Mouse (Mus musculus) CH12.LX (cell line): ENCODE results near the gene Rnaseh2c. TPM values are rescaled to one million over a fixed set of nuclear protein-coding genes. Genes with fewer than 3 reads are reported as not detected.

Source experiments
- DNase-seq: peaks from one replicate; pipeline ENCODE4 v3.0.0-alpha.2; 2013; ENCODE audit errors: extremely low read depth
- H3K27ac ChIP-seq: 2 replicates; pipeline ENCODE4 v1.5.1; 2012; ENCODE audit warnings: low read depth, mild to moderate bottlenecking, control low read depth, moderate library complexity; ENCODE audit not compliant: insufficient read depth
- H3K27me3 ChIP-seq: replicated peaks from 2 replicates; pipeline ENCODE3; 2012; ENCODE audit warnings: inconsistent platforms
- H3K36me3 ChIP-seq, 2 experiments: replicated peaks in 1 of 2; 2 replicates each; pipeline versions ENCODE3 to v1.6.1; 2012; ENCODE audit warnings: inconsistent platforms in 1 of 2, low read length in 1 of 2, mild to moderate bottlenecking in 1 of 2, mixed read lengths in 1 of 2, moderate library complexity in 1 of 2; ENCODE audit not compliant: control insufficient read depth in 1 of 2, insufficient read depth in 1 of 2
- H3K4me1 ChIP-seq, 2 experiments: 2 replicates each; pipeline ENCODE4 v1.6.1; 2012; ENCODE audit warnings: inconsistent platforms in 1 of 2, moderate library complexity in 1 of 2; ENCODE audit not compliant: insufficient read depth in 2 of 2, control insufficient read depth in 1 of 2
- H3K4me2 ChIP-seq: 2 replicates; pipeline ENCODE4 v1.6.1; 2012; ENCODE audit warnings: low read depth, mild to moderate bottlenecking, control low read depth; ENCODE audit not compliant: poor library complexity, insufficient read depth, severe bottlenecking
- H3K4me3 ChIP-seq, 3 experiments: fragments of 150-350 bp in 1 of 3; sonication (generic) in 1 of 3; replicated peaks in 1 of 3; 2 replicates each; pipeline versions ENCODE3 to v1.5.1; 2011 to 2012; ENCODE audit warnings: low read depth in 2 of 3, low read length in 2 of 3, mild to moderate bottlenecking in 2 of 3, moderate library complexity in 2 of 3, control low read depth in 1 of 3, improper control_type of control experiment in 1 of 3, inconsistent platforms in 1 of 3, mixed read lengths in 1 of 3; ENCODE audit not compliant: poor library complexity in 1 of 3
- H3K79me2 ChIP-seq: replicated peaks from 2 replicates; pipeline ENCODE4 v1.6.1; 2012; ENCODE audit warnings: mild to moderate bottlenecking, moderate library complexity; ENCODE audit not compliant: control insufficient read depth, poor library complexity, insufficient read depth, severe bottlenecking; ENCODE audit errors: extremely low read depth
- H3K9ac ChIP-seq: 2 replicates; pipeline ENCODE4 v1.6.1; 2012; ENCODE audit warnings: low read depth, mild to moderate bottlenecking, control low read depth, moderate library complexity; ENCODE audit not compliant: insufficient read depth
- H3K9me3 ChIP-seq: replicated peaks from 2 replicates; pipeline ENCODE3; 2012; ENCODE audit warnings: low read length, inconsistent platforms, mixed read lengths
- BHLHE40 ChIP-seq: IDR thresholded peaks from 2 replicates; pipeline ENCODE4 v1.6.1; 2011; ENCODE audit warnings: mild to moderate bottlenecking, low read depth, low read length, improper control_type of control experiment
- CHD1 ChIP-seq: IDR thresholded peaks from 2 replicates; pipeline ENCODE4 v1.6.1; 2012; ENCODE audit warnings: low read depth, low read length, improper control_type of control experiment, inconsistent platforms
- CHD2 ChIP-seq: IDR thresholded peaks from 2 replicates; pipeline ENCODE4 v1.6.1; 2011; ENCODE audit warnings: low read length, improper control_type of control experiment
- ETS1 ChIP-seq: conservative IDR thresholded peaks from 2 replicates; pipeline ENCODE4 v1.6.1; 2012; ENCODE audit warnings: low read depth, mild to moderate bottlenecking, inconsistent platforms, low read length, improper control_type of control experiment, moderate library complexity
- IRF4 ChIP-seq: IDR thresholded peaks from 2 replicates; pipeline ENCODE4 v1.6.1; 2014; ENCODE audit warnings: low read depth, mild to moderate bottlenecking, inconsistent platforms, low read length, improper control_type of control experiment
- JUN ChIP-seq: IDR thresholded peaks from 2 replicates; pipeline ENCODE4 v1.6.1; 2011; ENCODE audit warnings: low read depth, mild to moderate bottlenecking, low read length, improper control_type of control experiment, moderate library complexity; ENCODE audit not compliant: insufficient read depth
- JUND ChIP-seq: conservative IDR thresholded peaks from 2 replicates; pipeline ENCODE4 v1.6.1; 2011; ENCODE audit warnings: low read depth, low read length, improper control_type of control experiment
- KAT2A ChIP-seq: IDR thresholded peaks from 2 replicates; pipeline ENCODE4 v1.6.1; 2012; ENCODE audit warnings: low read length, improper control_type of control experiment, inconsistent platforms; ENCODE audit not compliant: insufficient replicate concordance
- MAX ChIP-seq: IDR thresholded peaks from 2 replicates; pipeline ENCODE4 v1.6.1; 2011; ENCODE audit warnings: low read length, improper control_type of control experiment
- NRF1 ChIP-seq: IDR thresholded peaks from 2 replicates; pipeline ENCODE4 v1.6.1; 2014; ENCODE audit warnings: low read depth, mild to moderate bottlenecking, inconsistent platforms, low read length, improper control_type of control experiment, moderate library complexity
- PAX5 ChIP-seq: IDR thresholded peaks from 2 replicates; pipeline ENCODE4 v1.6.1; 2012; ENCODE audit warnings: low read length, inconsistent platforms, mixed read lengths
- POLR2A ChIP-seq: IDR thresholded peaks from 2 replicates; pipeline ENCODE4 v1.6.1; 2011; ENCODE audit warnings: low read depth, mild to moderate bottlenecking, improper control_type of control experiment, low read length
- TBP ChIP-seq: conservative IDR thresholded peaks from 2 replicates; pipeline ENCODE4 v1.6.1; 2011; ENCODE audit warnings: low read depth, low read length, improper control_type of control experiment
- UBTF ChIP-seq: IDR thresholded peaks from 2 replicates; pipeline ENCODE4 v1.6.1; 2012; ENCODE audit warnings: low read depth, mild to moderate bottlenecking, inconsistent platforms, low read length, improper control_type of control experiment, moderate library complexity
- USF2 ChIP-seq: conservative IDR thresholded peaks from 2 replicates; pipeline ENCODE4 v1.6.1; 2011; ENCODE audit warnings: low read depth, low read length, improper control_type of control experiment
- ZC3H11A ChIP-seq: IDR thresholded peaks from 2 replicates; pipeline ENCODE4 v1.6.1; 2012; ENCODE audit warnings: low read depth, mild to moderate bottlenecking, inconsistent platforms, low read length, improper control_type of control experiment
- ZKSCAN1 ChIP-seq: IDR thresholded peaks from 2 replicates; pipeline ENCODE4 v1.6.1; 2012; ENCODE audit warnings: low read depth, inconsistent platforms, low read length, improper control_type of control experiment, borderline replicate concordance
- ZMIZ1 ChIP-seq: IDR thresholded peaks from 2 replicates; pipeline ENCODE4 v1.6.1; 2012; ENCODE audit warnings: low read depth, mild to moderate bottlenecking, inconsistent platforms, low read length, improper control_type of control experiment
- ZNF384 ChIP-seq: IDR thresholded peaks from 2 replicates; pipeline ENCODE4 v1.6.1; 2012; ENCODE audit warnings: low read depth, low read length, improper control_type of control experiment, inconsistent platforms
- dilution Hi-C: fragments of 300-500 bp; cut with MboI; formaldehyde crosslinking; loops from 2 replicates; pipeline ENCODE4 v1.14.3; 2020; ENCODE audit warnings: low sequenced_read_pairs; ENCODE audit not compliant: extremely low pct_unique_long_range_greater_than_20kb, extremely low pct_ligation_motif_present
- in situ Hi-C: fragments of 300-500 bp; cut with MboI; formaldehyde crosslinking; loops from 3 replicates; pipeline ENCODE4 v1.14.3; 2019; ENCODE audit warnings: low sequenced_read_pairs, low pct_ligation_motif_present, low pct_unique_long_range_greater_than_20kb, mixed read lengths
- polyA plus RNA-seq: library from polyadenylated mRNA; unstranded; fragments of >175 nt; gene quantifications from 2 replicates; pipeline ENCODE4 v1.2.1, GENCODE M21; 2012; ENCODE audit warnings: low read depth; ENCODE audit not compliant: insufficient read length
- total RNA-seq, 2 experiments: library from RNA; depleted of rRNA; stranded (reverse); fragments of 300-350 nt in 1 of 2; fragments of >200 nt in 1 of 2; gene quantifications; 2 replicates each; pipeline ENCODE4 v1.2.3; 2012 to 2014

The Rnaseh2c gene
- total and polyA plus RNA-seq, 3 experiments: 54.2 to 124 (median 79.0) TPM

GRCm38 (mm10) chr19:5560457-5561041 is 41.1 kb upstream of the Rnaseh2c start, which contains the start of gene Ovol1:
TSS of gene Ovol1 (minus strand) at chr19:5560646.
- DNase-seq: no peak
- Histone ChIP-seq H3K4me3 (peak within 1 kb of the TSS in 1 of 3 experiments; percentile 3), H3K27me3 (peaks cover 83% of the 10 kb centered on the region), H3K27ac (no peak within 1 kb of the TSS), H3K79me2 (no peaks in the 10 kb centered on the region), H3K36me3 (no peaks in the 10 kb centered on the region), H3K4me1 (no peaks in the 10 kb centered on the region), H3K9me3 (peaks cover 18% of the 10 kb centered on the region), H3K9ac (no peak within 1 kb of the TSS), H3K4me2 (peak within 1 kb of the TSS; percentile 27; the same call in 1 of the 2 replicates)
- dilution Hi-C loops (no loop called here), in situ Hi-C loops (loop anchor here (5.0 kb wide), 1 partner anchor 33 kb away; no protein-coding TSS in a partner anchor)
- no peak for TF ChIP-seq ETS1
- TF ChIP-seq CHD2: no peak
- no peak for TF ChIP-seq USF2
- TF ChIP-seq JUND: no peak
- TF ChIP-seq UBTF: no peak
- TF ChIP-seq CHD1: no peak
- TF ChIP-seq JUN: no peak
- no peak for TF ChIP-seq PAX5
- no peak for TF ChIP-seq BHLHE40
- TF ChIP-seq MAX: no peak
- TF ChIP-seq ZNF384: no peak
- TF ChIP-seq KAT2A: no peak
- TF ChIP-seq POLR2A: no peak

GRCm38 (mm10) chr19:5561252-5561790 is 40.4 kb upstream of the Rnaseh2c start:
- no peak for DNase-seq
- dilution Hi-C loops (no loop called here), in situ Hi-C loops (loop anchor here (5.0 kb wide), 1 partner anchor 34 kb away; no protein-coding TSS in a partner anchor)
- H3K4me1 ChIP-seq: peaks cover 0 to 2% of the 10 kb centered on the region in 2 experiments; a peak in 1 of 4 replicates
- no peaks in the 10 kb centered on the region for H3K36me3 ChIP-seq
- H3K27ac ChIP-seq: no peak overlapping the region
- H3K9me3 ChIP-seq: peaks cover 18% of the 10 kb centered on the region
- H3K79me2 ChIP-seq: no peaks in the 10 kb centered on the region
- no peak overlapping the region for H3K4me2 ChIP-seq
- no peak overlapping the region for H3K4me3 ChIP-seq
- TF ChIP-seq KAT2A (no peak), ZC3H11A (no peak), ZKSCAN1 (no peak), ZMIZ1 (no peak), TBP (no peak), POLR2A (no peak), IRF4 (no peak), NRF1 (no peak)
- H3K27me3 ChIP-seq: peaks cover 83% of the 10 kb centered on the region
- no peak overlapping the region for H3K9ac ChIP-seq
